Mouse (Mus musculus): ENCODE results near the gene March1. TPM values are rescaled to one million over a fixed set of nuclear protein-coding genes. Genes with fewer than 3 reads are reported as not detected.
A peak's percentile ranks its signal among the peaks of the same experiment; 100 is the strongest.

The March1 gene
- polyA plus RNA-seq, 1 experiment from 2014 or later, result 0.33 TPM

DNA sequence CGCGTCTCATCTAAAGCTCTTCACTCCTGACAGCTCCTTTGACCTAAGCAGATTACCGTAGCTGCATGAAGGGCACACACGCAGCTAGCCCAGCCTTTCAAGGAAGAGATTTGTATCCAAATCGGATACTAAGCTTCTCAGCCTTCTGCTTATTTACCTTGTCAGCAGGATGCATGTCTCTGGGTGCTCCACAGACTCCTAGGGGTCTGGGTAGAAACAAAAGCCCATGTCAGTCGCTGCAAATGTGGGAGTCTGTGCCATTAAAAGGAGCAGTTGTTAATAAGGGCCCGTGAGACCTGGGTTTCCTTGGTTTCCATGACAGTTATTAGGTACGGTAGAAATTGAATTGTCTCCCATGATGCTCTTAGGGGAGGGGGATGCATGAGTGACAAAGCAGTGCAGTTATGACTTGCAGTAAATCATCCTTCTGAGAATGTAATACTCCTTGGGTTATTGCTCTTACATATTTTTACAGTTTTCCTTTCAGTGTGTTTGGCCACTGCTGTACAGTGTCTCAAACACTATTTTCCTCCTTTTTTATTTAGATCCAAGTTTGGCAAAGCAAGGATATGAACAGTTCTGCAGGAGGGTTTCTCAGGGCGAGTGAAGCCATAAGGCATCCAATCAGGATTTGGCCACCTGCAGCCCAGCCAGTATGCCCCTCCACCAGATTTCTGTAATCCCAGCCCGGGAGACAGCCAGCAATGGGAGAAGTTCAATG lies 349.0 kb downstream of the March1 start:
- no peak overlapping the region for H3K27ac ChIP-seq (ENCODE audit: low read depth, low read length)
- H3K4me1 ChIP-seq (ENCODE audit: control insufficient read depth, insufficient read depth, low read length), result no peaks in the 10 kb centered on the region
- no peaks in the 10 kb centered on the region for H3K27me3 ChIP-seq (ENCODE audit: control insufficient read depth, insufficient read depth, low read length)
- H3K9me3 ChIP-seq (replicated peaks; ENCODE audit: control insufficient read depth, low read length), result no peaks in the 10 kb centered on the region
- no peak overlapping the region for H3K9ac ChIP-seq (ENCODE audit: low read depth, low read length)
- ATAC-seq (replicated peaks; ENCODE audit: insufficient number of reproducible peaks, low FRiP score, low TSS enrichment), result no peak
- WGBS (ENCODE audit: insufficient replicate concordance), result 14% methylated on average over 10 of the region's 10 CpGs
- H3K36me3 ChIP-seq (ENCODE audit: control insufficient read depth, insufficient read depth, low read length), result no peaks in the 10 kb centered on the region
- no peak overlapping the region for H3K4me3 ChIP-seq (ENCODE audit: low read depth, low read length)
- peak overlapping the region; percentile 52 for H3K4me2 ChIP-seq

DNA sequence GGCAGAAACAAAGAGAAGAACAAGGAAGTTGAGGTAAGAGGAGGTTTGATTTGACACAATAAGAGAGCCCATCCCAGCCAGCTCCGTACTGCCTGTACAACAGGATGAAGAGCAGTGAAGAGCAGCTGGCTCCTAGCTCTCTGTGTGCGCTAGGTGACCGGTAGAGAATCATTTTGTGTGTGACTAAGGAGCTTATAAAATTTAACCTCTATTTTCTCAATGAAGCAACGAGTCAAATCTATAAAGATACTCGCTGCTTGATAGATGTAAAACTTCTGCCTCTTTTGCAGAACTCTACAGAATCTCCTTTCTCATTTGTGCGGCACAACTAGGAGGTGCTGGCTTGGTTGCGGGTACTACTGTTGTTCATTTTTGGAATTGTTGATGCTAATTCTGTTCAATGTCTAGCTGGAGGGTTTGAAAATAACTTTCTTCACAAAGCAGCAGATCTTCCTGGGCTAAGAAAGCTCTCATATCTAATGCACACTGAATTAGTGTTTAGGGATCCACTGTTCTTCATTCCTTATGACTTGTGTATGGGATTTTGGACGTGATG lies 349.6 kb downstream of the March1 start:
- Histone ChIP-seq H3K4me1 (ENCODE audit: control insufficient read depth, insufficient read depth, low read length) (no peaks in the 10 kb centered on the region), H3K36me3 (ENCODE audit: control insufficient read depth, insufficient read depth, low read length) (no peaks in the 10 kb centered on the region), H3K27me3 (ENCODE audit: control insufficient read depth, insufficient read depth, low read length) (no peaks in the 10 kb centered on the region), H3K4me3 (ENCODE audit: low read depth, low read length) (no peak overlapping the region), H3K27ac (ENCODE audit: low read depth, low read length) (no peak overlapping the region), H3K4me2 (no peak overlapping the region), H3K9ac (ENCODE audit: low read depth, low read length) (no peak overlapping the region), H3K9me3 (replicated peaks; ENCODE audit: control insufficient read depth, low read length) (no peaks in the 10 kb centered on the region)
- ATAC-seq (replicated peaks; ENCODE audit: insufficient number of reproducible peaks, low FRiP score, low TSS enrichment), result no peak
- WGBS (ENCODE audit: insufficient replicate concordance), result 76% methylated on average over 8 of the region's 8 CpGs

DNA sequence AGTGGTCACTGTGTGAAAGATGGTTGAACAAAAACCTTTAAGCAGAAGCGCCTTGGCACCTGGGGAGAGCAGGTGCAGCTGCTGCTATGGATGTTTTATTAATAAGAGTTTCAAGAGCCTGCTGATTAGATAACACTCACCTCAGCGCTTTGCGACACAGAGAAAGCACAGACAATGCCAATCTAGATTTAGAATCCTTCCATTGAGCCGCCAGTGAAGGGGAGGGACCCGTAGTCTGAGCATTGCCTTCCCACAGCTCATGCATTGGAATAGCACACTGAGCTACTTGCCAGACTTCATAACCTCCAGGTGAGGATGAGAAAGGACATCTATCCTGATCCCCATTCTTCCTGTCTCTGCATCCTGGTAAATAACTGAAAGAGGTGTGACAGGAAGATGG lies 359.2 kb downstream of the March1 start:
- Histone ChIP-seq H3K4me2 (no peak overlapping the region), H3K9ac (ENCODE audit: low read depth, low read length) (no peak overlapping the region), H3K27ac (ENCODE audit: low read depth, low read length) (no peak overlapping the region), H3K4me1 (ENCODE audit: control insufficient read depth, insufficient read depth, low read length) (no peaks in the 10 kb centered on the region), H3K36me3 (ENCODE audit: control insufficient read depth, insufficient read depth, low read length) (no peaks in the 10 kb centered on the region), H3K4me3 (ENCODE audit: low read depth, low read length) (no peak overlapping the region), H3K27me3 (ENCODE audit: control insufficient read depth, insufficient read depth, low read length) (no peaks in the 10 kb centered on the region), H3K9me3 (replicated peaks; ENCODE audit: control insufficient read depth, low read length) (no peaks in the 10 kb centered on the region)
- ATAC-seq (replicated peaks; ENCODE audit: insufficient number of reproducible peaks, low FRiP score, low TSS enrichment), result no peak
- 54% methylated on average over 5 of the region's 5 CpGs for WGBS (ENCODE audit: insufficient replicate concordance)

DNA sequence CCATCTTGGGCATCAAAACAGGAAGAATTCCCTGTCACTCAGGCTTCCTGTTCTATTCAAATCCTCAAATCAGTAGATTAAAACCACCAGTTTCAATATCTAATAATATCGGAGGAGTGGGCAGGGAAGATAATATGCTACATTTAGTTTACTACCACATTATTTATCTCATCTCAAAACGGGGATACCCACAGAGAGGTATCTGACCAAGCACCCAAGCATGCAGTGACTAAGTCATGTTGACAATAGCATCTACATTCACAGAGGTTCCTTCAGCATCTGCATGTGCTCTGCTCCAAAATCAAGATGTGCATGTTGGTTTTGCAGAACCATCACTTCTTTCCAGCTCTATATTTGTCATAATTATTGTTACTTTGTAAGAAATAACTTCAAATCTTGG lies 364.3 kb downstream of the March1 start:
- Histone ChIP-seq H3K27me3 (ENCODE audit: control insufficient read depth, insufficient read depth, low read length) (no peaks in the 10 kb centered on the region), H3K9me3 (replicated peaks; ENCODE audit: control insufficient read depth, low read length) (no peaks in the 10 kb centered on the region), H3K4me3 (ENCODE audit: low read depth, low read length) (no peak overlapping the region), H3K36me3 (ENCODE audit: control insufficient read depth, insufficient read depth, low read length) (no peaks in the 10 kb centered on the region), H3K27ac (ENCODE audit: low read depth, low read length) (no peak overlapping the region), H3K9ac (ENCODE audit: low read depth, low read length) (no peak overlapping the region), H3K4me2 (no peak overlapping the region), H3K4me1 (ENCODE audit: control insufficient read depth, insufficient read depth, low read length) (no peaks in the 10 kb centered on the region)
- WGBS (ENCODE audit: insufficient replicate concordance), result 55% methylated on average over 2 of the region's 2 CpGs
- no peak for ATAC-seq (replicated peaks; ENCODE audit: insufficient number of reproducible peaks, low FRiP score, low TSS enrichment)

DNA sequence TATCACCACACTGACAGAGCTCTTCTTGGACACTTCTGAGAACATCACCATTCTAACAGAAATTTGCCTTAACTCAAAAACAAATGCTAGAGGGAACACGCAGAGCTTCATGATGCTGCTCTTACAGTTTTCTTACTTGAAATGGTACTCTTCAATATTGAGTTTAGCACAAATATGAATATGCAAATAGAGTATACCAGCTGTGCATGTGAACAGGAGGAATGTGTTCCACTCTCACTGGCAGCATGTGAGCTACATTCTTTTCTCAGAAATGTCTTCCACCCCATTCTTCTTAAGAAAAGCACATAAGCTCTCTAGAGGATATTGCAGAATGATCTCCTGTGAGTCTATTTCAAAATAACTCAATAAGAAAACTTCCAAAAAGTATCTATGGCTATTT lies 370.0 kb downstream of the March1 start:
- Histone ChIP-seq H3K4me1 (ENCODE audit: control insufficient read depth, insufficient read depth, low read length) (no peaks in the 10 kb centered on the region), H3K9ac (ENCODE audit: low read depth, low read length) (no peak overlapping the region), H3K4me3 (ENCODE audit: low read depth, low read length) (no peak overlapping the region), H3K4me2 (no peak overlapping the region), H3K9me3 (replicated peaks; ENCODE audit: control insufficient read depth, low read length) (no peaks in the 10 kb centered on the region), H3K27ac (ENCODE audit: low read depth, low read length) (no peak overlapping the region), H3K36me3 (ENCODE audit: control insufficient read depth, insufficient read depth, low read length) (no peaks in the 10 kb centered on the region), H3K27me3 (ENCODE audit: control insufficient read depth, insufficient read depth, low read length) (no peaks in the 10 kb centered on the region)
- no peak for ATAC-seq (replicated peaks; ENCODE audit: insufficient number of reproducible peaks, low FRiP score, low TSS enrichment)
- 71% methylated on average over 1 of the region's 1 CpGs for WGBS (ENCODE audit: insufficient replicate concordance)

DNA sequence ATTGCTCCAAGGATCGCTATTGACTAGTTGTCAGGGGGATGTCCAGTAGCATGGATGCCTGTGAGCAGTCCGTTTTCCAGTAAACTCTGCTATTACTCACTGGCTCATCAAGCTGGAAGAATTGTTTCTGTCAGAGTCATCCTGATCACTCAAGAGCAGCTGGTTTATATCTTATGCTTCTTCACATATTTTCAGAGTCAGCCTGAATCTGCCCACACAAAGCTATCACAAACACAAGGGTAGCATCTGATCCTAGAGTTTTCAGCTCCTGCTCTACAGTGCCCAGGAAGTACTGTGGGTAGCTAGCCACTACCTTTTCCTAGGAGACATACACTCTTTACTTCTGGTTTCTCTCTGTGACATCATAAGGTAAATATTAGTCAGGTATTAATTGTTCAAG lies 405.1 kb downstream of the March1 start:
- Histone ChIP-seq H3K4me2 (no peak overlapping the region), H3K9me3 (replicated peaks; ENCODE audit: control insufficient read depth, low read length) (no peaks in the 10 kb centered on the region), H3K36me3 (ENCODE audit: control insufficient read depth, insufficient read depth, low read length) (no peaks in the 10 kb centered on the region), H3K4me1 (ENCODE audit: control insufficient read depth, insufficient read depth, low read length) (no peaks in the 10 kb centered on the region), H3K4me3 (ENCODE audit: low read depth, low read length) (no peak overlapping the region), H3K27me3 (ENCODE audit: control insufficient read depth, insufficient read depth, low read length) (no peaks in the 10 kb centered on the region), H3K9ac (ENCODE audit: low read depth, low read length) (no peak overlapping the region), H3K27ac (ENCODE audit: low read depth, low read length) (no peak overlapping the region)
- no peak for ATAC-seq (replicated peaks; ENCODE audit: insufficient number of reproducible peaks, low FRiP score, low TSS enrichment)
- 71% methylated on average over 2 of the region's 2 CpGs for WGBS (ENCODE audit: insufficient replicate concordance)

DNA sequence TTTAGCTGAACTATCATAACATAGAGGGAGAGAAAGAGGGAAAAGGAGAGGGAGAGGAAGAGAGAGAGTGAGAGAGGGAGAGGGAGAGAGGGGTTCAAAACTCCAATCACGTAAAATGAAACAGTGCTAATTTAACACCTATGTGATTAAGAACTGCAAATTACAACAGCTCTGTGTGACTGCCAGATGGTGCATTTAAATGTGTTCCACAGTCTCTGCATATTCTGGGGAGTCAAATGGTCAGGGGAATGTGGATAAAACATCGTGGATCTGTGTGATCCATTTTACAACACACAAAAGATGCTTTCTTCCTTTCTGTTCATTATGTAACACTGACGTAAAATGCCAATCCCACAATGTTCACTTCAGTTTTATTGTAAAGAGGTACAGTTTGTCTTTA lies 416.0 kb downstream of the March1 start:
- H3K4me1 ChIP-seq (ENCODE audit: control insufficient read depth, insufficient read depth, low read length), result no peaks in the 10 kb centered on the region
- no peak overlapping the region for H3K27ac ChIP-seq (ENCODE audit: low read depth, low read length)
- H3K4me3 ChIP-seq (ENCODE audit: low read depth, low read length), result no peak overlapping the region
- WGBS (ENCODE audit: insufficient replicate concordance), result 75% methylated on average over 3 of the region's 3 CpGs
- no peaks in the 10 kb centered on the region for H3K36me3 ChIP-seq (ENCODE audit: control insufficient read depth, insufficient read depth, low read length)
- H3K27me3 ChIP-seq (ENCODE audit: control insufficient read depth, insufficient read depth, low read length), result no peaks in the 10 kb centered on the region
- H3K9me3 ChIP-seq (replicated peaks; ENCODE audit: control insufficient read depth, low read length), result no peaks in the 10 kb centered on the region
- H3K9ac ChIP-seq (ENCODE audit: low read depth, low read length), result no peak overlapping the region
- ATAC-seq (replicated peaks; ENCODE audit: insufficient number of reproducible peaks, low FRiP score, low TSS enrichment), result no peak
- no peak overlapping the region for H3K4me2 ChIP-seq

DNA sequence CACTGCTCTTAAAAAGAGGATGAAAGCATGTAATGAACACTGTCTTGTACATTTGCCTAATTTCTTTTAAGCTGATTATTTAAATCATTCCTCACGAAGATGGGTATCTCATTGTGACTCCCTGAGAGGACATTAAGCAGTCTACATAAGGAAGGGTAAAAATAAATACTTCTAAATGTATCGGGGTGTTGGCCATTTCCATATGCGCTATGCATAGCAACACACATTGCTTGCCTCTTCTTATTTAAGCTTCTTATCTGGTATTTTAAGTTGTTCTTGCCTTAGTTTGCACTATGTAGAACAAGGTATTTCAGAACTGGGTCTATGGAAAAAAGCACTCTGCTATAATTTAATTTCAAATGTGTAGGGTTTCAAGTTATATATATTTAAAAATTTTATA lies 416.7 kb downstream of the March1 start:
- Histone ChIP-seq H3K4me1 (ENCODE audit: control insufficient read depth, insufficient read depth, low read length) (no peaks in the 10 kb centered on the region), H3K27me3 (ENCODE audit: control insufficient read depth, insufficient read depth, low read length) (no peaks in the 10 kb centered on the region), H3K9ac (ENCODE audit: low read depth, low read length) (no peak overlapping the region), H3K36me3 (ENCODE audit: control insufficient read depth, insufficient read depth, low read length) (no peaks in the 10 kb centered on the region), H3K4me2 (no peak overlapping the region), H3K9me3 (replicated peaks; ENCODE audit: control insufficient read depth, low read length) (no peaks in the 10 kb centered on the region), H3K27ac (ENCODE audit: low read depth, low read length) (no peak overlapping the region), H3K4me3 (ENCODE audit: low read depth, low read length) (no peak overlapping the region)
- no peak for ATAC-seq (replicated peaks; ENCODE audit: insufficient number of reproducible peaks, low FRiP score, low TSS enrichment)
- WGBS (ENCODE audit: insufficient replicate concordance), result 81% methylated on average over 3 of the region's 3 CpGs

DNA sequence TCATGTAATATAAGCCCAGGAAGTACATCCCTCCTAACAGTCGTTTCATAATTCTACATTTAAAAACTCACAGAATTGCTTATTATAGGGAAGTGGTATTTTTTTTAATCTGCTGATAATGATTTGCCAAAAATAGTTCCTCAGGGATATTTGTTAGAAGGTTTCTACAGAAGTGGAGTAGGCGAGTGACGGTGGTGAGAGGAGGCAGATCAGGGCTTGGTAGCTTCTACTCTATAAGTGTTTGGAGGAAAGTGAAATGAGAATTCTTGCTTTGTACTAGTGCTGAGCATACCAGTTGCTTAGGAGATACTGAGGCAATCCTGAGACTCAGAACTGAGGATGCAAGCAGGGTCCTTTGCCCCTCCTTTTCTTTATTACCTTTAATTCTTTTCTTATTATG lies 476.5 kb downstream of the March1 start:
- 83% methylated on average over 3 of the region's 3 CpGs for WGBS (ENCODE audit: insufficient replicate concordance)
- Histone ChIP-seq H3K9ac (ENCODE audit: low read depth, low read length) (no peak overlapping the region), H3K4me2 (no peak overlapping the region), H3K9me3 (replicated peaks; ENCODE audit: control insufficient read depth, low read length) (no peaks in the 10 kb centered on the region), H3K27ac (ENCODE audit: low read depth, low read length) (no peak overlapping the region), H3K27me3 (ENCODE audit: control insufficient read depth, insufficient read depth, low read length) (no peaks in the 10 kb centered on the region), H3K4me3 (ENCODE audit: low read depth, low read length) (no peak overlapping the region), H3K4me1 (ENCODE audit: control insufficient read depth, insufficient read depth, low read length) (no peaks in the 10 kb centered on the region), H3K36me3 (ENCODE audit: control insufficient read depth, insufficient read depth, low read length) (no peaks in the 10 kb centered on the region)
- no peak for ATAC-seq (replicated peaks; ENCODE audit: insufficient number of reproducible peaks, low FRiP score, low TSS enrichment)

All from heart, embryonic 11.5 days (tissue).